Mouse (Mus musculus) heart, adult 2 months (tissue): ENCODE measurements around the gene Dsn1.

ENCODE experiments used
- CTCF ChIP-seq: fragments of 200-600 bp; IDR thresholded peaks from 2 replicates; pipeline ENCODE4 v1.8.1; 2022; ENCODE audit warnings: antibody characterized with exemption, mild to moderate bottlenecking, moderate library complexity
- EP300 ChIP-seq: fragments of 200-500 bp; IDR thresholded peaks from 2 replicates; pipeline ENCODE4 v1.6.1; 2011; ENCODE audit warnings: low read depth, low read length, control low read depth; ENCODE audit not compliant: insufficient read depth
- POLR2A ChIP-seq: fragments of 200-500 bp; IDR thresholded peaks from 2 replicates; pipeline ENCODE4 v1.6.1; 2011; ENCODE audit warnings: mild to moderate bottlenecking, low read depth, low read length, control low read depth; ENCODE audit not compliant: insufficient read depth

DNA sequence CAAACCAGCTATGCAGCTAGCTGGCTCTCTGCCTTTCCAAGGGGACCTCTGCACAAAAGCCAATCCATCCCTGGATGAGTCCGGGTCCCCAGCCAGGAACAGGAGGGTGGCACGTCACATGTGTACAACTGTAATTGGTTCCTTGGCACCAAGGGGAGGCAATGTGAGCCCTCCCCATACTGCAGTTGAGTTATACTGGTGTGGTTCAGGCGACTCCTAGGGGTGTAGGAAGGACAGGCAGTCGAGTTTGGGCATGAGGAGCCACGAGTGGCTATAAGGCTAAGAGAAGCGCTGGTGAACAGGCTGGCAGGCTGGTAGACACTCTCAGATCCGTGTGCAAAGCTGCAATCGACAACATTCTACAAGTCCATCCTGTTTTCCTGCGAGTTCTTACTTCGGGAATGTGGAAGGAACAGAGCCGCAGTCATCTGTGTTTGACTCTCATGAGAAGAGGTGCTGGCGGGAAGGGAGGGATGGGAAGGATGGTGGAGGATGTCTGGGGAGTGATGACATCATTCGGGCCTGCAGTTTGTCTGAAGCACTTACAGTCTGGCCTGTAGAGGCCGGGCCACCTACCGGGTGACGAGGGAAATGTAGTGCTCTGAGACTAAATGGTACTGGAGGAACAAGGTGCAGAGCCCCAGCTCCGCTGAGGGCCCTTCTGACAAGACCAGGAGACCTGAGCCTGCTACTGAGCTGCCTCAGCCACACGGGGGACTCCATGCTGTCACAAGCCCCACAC is 9.7 kb upstream of the Dsn1 start:
- TF ChIP-seq CTCF (peak; percentile 18), EP300 (no peak), POLR2A (no peak)
